Mouse (Mus musculus) hindbrain, embryonic 11.5 days (tissue): ENCODE data around the gene Jmjd1c. TPM values are rescaled to one million over a fixed set of nuclear protein-coding genes. Genes with fewer than 3 reads are reported as not detected.

Experiments
- ATAC-seq: fragments of 200-750 bp; cut with Nextera tagmentation; 2 replicates; pipeline ENCODE4 v1.8.0; 2017; ENCODE audit warnings: mild to moderate bottlenecking, moderate TSS enrichment, moderate library complexity; ENCODE audit not compliant: low FRiP score
- DNase-seq: peaks from one replicate; pipeline ENCODE4 v3.0.0-alpha.2; 2015; ENCODE audit warnings: low spot score
- H3K27ac ChIP-seq: fragments of 300-500 bp; sonication (generic); 2 replicates; pipeline ENCODE4 v1.5.1; 2014; ENCODE audit warnings: mild to moderate bottlenecking, low read depth, low read length
- H3K27me3 ChIP-seq: fragments of 300-500 bp; sonication (generic); 2 replicates; pipeline ENCODE4 v1.6.1; 2014; ENCODE audit warnings: mild to moderate bottlenecking, low read length, moderate library complexity, mixed read lengths; ENCODE audit not compliant: control insufficient read depth, insufficient read depth
- H3K36me3 ChIP-seq: fragments of 300-500 bp; sonication (generic); 2 replicates; pipeline ENCODE4 v1.6.1; 2014; ENCODE audit warnings: mild to moderate bottlenecking, low read length, moderate library complexity, mixed read lengths; ENCODE audit not compliant: control insufficient read depth, insufficient read depth
- H3K4me1 ChIP-seq: fragments of 300-500 bp; sonication (generic); replicated peaks from 2 replicates; pipeline ENCODE4 v1.6.1; 2014; ENCODE audit warnings: low read length, mixed read lengths; ENCODE audit not compliant: control insufficient read depth, insufficient read depth
- H3K4me2 ChIP-seq: fragments of 300-500 bp; sonication (generic); replicated peaks from 2 replicates; pipeline ENCODE4 v1.6.1; 2014; ENCODE audit warnings: mild to moderate bottlenecking, low read depth, low read length
- H3K4me3 ChIP-seq: fragments of 300-500 bp; sonication (generic); 2 replicates; pipeline ENCODE4 v1.5.1; 2014; ENCODE audit warnings: low read depth, low read length
- H3K9ac ChIP-seq: fragments of 300-500 bp; sonication (generic); 2 replicates; pipeline ENCODE4 v1.6.1; 2014; ENCODE audit warnings: low read depth, low read length
- H3K9me3 ChIP-seq: fragments of 300-500 bp; sonication (generic); 2 replicates; pipeline ENCODE4 v1.6.1; 2016; ENCODE audit warnings: low read length; ENCODE audit not compliant: control insufficient read depth
- WGBS: fragments of 180-500 bp; shearing (Covaris S2); extraction: QIAGEN DNeasy Blood & Tissue Kit; methylation state at CpG from one replicate; pipeline ENCODE4 v1.1.7; 2014; 5-methylcytosine and 5-hydroxymethylcytosine counted together
- polyA plus RNA-seq: library from polyadenylated mRNA; unstranded; fragments of >200 nt; fragmentation: Nextera tagmentation; extraction: Ambion mirVana; gene quantifications from 2 replicates; pipeline ENCODE4 v1.2.1, GENCODE M21; 2014

Jmjd1c gene
- polyA plus RNA-seq, 1 experiment from 2014 or later, result 63.8 TPM

DNA sequence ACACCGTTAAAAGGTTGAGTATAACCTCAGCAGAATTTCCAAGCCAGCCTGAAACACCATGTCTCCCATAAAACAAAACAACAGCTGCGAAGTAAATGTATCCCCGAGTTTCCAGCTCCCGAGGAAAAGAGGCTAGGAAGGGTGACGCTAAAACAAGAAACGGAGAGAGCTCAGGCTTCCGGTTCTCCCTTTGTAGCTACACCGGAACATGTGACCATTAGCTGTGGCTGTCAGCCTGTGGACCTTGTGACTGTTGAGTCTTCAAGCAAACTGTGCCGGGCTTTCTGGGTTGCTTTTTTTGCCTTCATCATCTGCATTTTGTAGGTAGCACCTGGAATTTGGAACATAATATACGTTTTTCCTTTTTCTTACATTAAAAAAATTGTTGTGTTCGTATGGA is 17.9 kb downstream of the Jmjd1c start:
- no peaks in the 10 kb centered on the region for H3K4me1 ChIP-seq
- H3K9ac ChIP-seq, result no peak overlapping the region
- H3K27ac ChIP-seq, result no peak overlapping the region
- no peak overlapping the region for H3K4me2 ChIP-seq
- H3K9me3 ChIP-seq, result no peaks in the 10 kb centered on the region
- WGBS, result 92% methylated on average over 11 of the region's 11 CpGs
- ATAC-seq, result no peak
- no peak overlapping the region for H3K4me3 ChIP-seq
- no peaks in the 10 kb centered on the region for H3K36me3 ChIP-seq
- no peaks in the 10 kb centered on the region for H3K27me3 ChIP-seq
- no peak for DNase-seq

DNA sequence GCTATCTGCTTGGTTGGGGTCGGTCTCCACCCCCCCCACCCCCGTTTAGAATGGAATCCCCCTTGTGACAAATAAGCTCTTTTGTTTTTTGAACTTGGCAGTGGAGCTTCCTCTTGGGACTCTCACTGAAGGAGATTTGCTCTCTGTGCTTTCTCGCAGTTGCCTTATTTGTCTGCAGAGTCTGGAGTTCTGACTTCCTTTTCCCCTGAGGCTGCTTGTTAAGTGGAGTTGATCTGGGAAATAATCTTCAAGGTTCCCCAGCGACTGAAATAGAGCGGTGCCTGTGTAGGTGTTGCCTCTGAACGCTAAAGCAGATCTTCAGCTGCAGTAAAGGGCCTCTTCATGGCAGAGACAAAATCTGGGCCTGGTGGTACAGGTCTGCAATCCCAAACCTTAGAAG is 19.2 kb downstream of the Jmjd1c start:
- DNase-seq (no peak), ATAC-seq (no peak)
- Histone ChIP-seq H3K27ac (0 out of 2 replicates have a peak overlapping the region, but pooled peaks have one; percentile 42), H3K4me3 (no peak overlapping the region), H3K9ac (no peak overlapping the region), H3K4me2 (no peak overlapping the region), H3K9me3 (no peaks in the 10 kb centered on the region), H3K36me3 (no peaks in the 10 kb centered on the region), H3K4me1 (no peaks in the 10 kb centered on the region), H3K27me3 (no peaks in the 10 kb centered on the region)
- 34% methylated on average over 6 of the region's 6 CpGs for WGBS

- 41% methylated on average over 5 of the region's 5 CpGs for WGBS
- ATAC-seq, result no peak
Measured at GRCm38 (mm10) chr10:67115666-67116091, 19.8 kb downstream of the Jmjd1c start.

DNA sequence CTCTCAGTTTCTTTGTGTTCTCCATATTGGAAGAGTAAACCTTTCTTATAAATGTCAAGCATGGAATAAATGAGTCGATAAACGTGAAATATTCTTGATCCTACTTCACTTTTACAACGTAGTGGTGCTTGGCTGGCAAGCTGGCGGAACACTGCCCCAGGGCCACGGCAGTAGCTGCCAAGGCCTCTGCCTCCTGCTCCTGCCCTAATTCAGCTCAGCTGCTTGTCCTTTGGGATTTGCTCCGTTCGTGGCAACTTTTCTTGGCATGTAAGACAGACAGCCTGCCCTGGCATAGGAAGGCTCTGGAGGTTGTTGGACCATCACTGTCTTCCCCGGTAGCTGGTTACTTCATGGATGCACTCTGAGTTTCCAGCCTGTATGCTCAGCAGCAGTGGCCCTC is 20.3 kb downstream of the Jmjd1c start:
- Histone ChIP-seq H3K4me1 (no peaks in the 10 kb centered on the region), H3K9me3 (no peaks in the 10 kb centered on the region), H3K4me3 (no peak overlapping the region), H3K4me2 (no peak overlapping the region), H3K36me3 (no peaks in the 10 kb centered on the region), H3K9ac (no peak overlapping the region), H3K27me3 (no peaks in the 10 kb centered on the region), H3K27ac (no peak overlapping the region)
- DNase-seq (no peak), ATAC-seq (no peak)
- WGBS, result 76% methylated on average over 8 of the region's 8 CpGs

More at GRCm38 (mm10) chr10:67115666-67116091, 19.8 kb downstream of the Jmjd1c start:
- Histone ChIP-seq H3K4me2 (no peak overlapping the region), H3K27ac (no peak overlapping the region), H3K4me1 (no peaks in the 10 kb centered on the region), H3K4me3 (no peak overlapping the region), H3K36me3 (no peaks in the 10 kb centered on the region), H3K9ac (no peak overlapping the region), H3K27me3 (no peaks in the 10 kb centered on the region), H3K9me3 (no peaks in the 10 kb centered on the region)
- no peak for DNase-seq

GRCm38 (mm10) chr10:67119291-67119690 is 23.4 kb downstream of the Jmjd1c start:
- no peak overlapping the region for H3K9ac ChIP-seq
- ATAC-seq, result no peak

DNA sequence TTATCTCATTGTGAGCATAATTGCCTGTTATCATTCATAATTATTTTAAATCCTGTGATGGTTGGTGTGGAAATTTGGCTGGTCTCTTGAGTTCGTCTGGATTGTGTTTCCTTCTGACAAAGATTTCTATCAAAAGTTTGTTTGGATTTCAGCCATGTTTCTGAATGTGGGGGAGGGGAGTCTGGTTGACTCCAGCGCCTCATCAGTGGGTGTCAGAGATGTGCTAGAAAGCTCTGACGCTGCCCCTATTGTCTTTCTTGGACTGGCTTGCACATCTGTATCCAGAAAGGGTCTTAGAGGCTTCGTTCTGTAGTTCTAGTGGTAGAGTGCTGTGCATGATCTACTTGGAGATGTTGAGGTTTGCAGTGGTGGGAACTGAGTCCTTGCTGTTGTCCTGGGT is 24.3 kb downstream of the Jmjd1c start:
- WGBS, result 63% methylated on average over 4 of the region's 4 CpGs
- no peak for ATAC-seq

More at GRCm38 (mm10) chr10:67119291-67119690, 23.4 kb downstream of the Jmjd1c start:
- H3K27me3 ChIP-seq, result no peaks in the 10 kb centered on the region
- 75% methylated on average over 7 of the region's 7 CpGs for WGBS
- H3K27ac ChIP-seq, result no peak overlapping the region
- no peaks in the 10 kb centered on the region for H3K4me1 ChIP-seq
- no peaks in the 10 kb centered on the region for H3K9me3 ChIP-seq
- no peak for DNase-seq
- H3K4me2 ChIP-seq, result no peak overlapping the region
- H3K36me3 ChIP-seq, result no peaks in the 10 kb centered on the region
- no peak overlapping the region for H3K4me3 ChIP-seq

GRCm38 (mm10) chr10:67120640-67121039 is 24.7 kb downstream of the Jmjd1c start:
- no peaks in the 10 kb centered on the region for H3K4me1 ChIP-seq
- H3K9ac ChIP-seq, result no peak overlapping the region
- WGBS, result 74% methylated on average over 2 of the region's 2 CpGs
- DNase-seq (no peak), ATAC-seq (no peak)
- H3K4me3 ChIP-seq, result no peak overlapping the region
- H3K36me3 ChIP-seq, result no peaks in the 10 kb centered on the region
- H3K27ac ChIP-seq, result no peak overlapping the region
- no peak overlapping the region for H3K4me2 ChIP-seq
- no peaks in the 10 kb centered on the region for H3K9me3 ChIP-seq
- H3K27me3 ChIP-seq, result no peaks in the 10 kb centered on the region

More for the DNA sequence above, 24.3 kb downstream of the Jmjd1c start:
- H3K9ac ChIP-seq, result no peak overlapping the region
- H3K4me3 ChIP-seq, result no peak overlapping the region
- DNase-seq, result no peak
- no peaks in the 10 kb centered on the region for H3K4me1 ChIP-seq
- no peak overlapping the region for H3K27ac ChIP-seq
- H3K27me3 ChIP-seq, result no peaks in the 10 kb centered on the region
- no peak overlapping the region for H3K4me2 ChIP-seq
- H3K36me3 ChIP-seq, result no peaks in the 10 kb centered on the region
- H3K9me3 ChIP-seq, result no peaks in the 10 kb centered on the region

DNA sequence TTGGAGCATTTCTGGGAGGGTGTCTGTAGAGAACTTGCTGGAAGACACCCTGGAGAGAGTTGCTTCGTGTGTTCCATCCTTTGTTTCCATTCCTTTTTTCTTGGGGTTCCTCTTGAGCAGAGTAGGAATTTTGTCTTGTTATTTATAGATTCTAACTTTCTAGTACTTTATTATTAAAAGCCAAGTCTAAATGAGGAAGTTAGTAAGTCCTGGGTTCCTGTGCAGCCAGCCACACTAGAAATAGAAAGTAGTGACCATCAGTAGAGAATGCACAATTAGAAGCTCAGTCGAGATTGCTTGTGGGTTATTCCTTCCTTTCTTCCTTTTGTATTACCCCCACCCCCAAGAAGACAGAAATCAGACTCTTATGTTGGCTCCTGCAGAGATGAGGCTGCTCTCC is 27.8 kb downstream of the Jmjd1c start:
- H3K27me3 ChIP-seq, result no peaks in the 10 kb centered on the region
- DNase-seq, result no peak
- H3K27ac ChIP-seq, result no peak overlapping the region
- H3K9me3 ChIP-seq, result no peaks in the 10 kb centered on the region
- H3K36me3 ChIP-seq, result no peaks in the 10 kb centered on the region
- ATAC-seq, result no peak
- H3K4me1 ChIP-seq, result no peaks in the 10 kb centered on the region
- H3K4me3 ChIP-seq, result no peak overlapping the region
- WGBS, result 58% methylated on average over 2 of the region's 2 CpGs
- H3K9ac ChIP-seq, result no peak overlapping the region
- H3K4me2 ChIP-seq, result no peak overlapping the region

- no peak for DNase-seq
- Histone ChIP-seq H3K4me3 (no peak overlapping the region), H3K9ac (no peak overlapping the region), H3K27ac (no peak overlapping the region), H3K9me3 (no peaks in the 10 kb centered on the region), H3K27me3 (no peaks in the 10 kb centered on the region), H3K4me1 (no peaks in the 10 kb centered on the region), H3K36me3 (no peaks in the 10 kb centered on the region), H3K4me2 (no peak overlapping the region)
- WGBS, result 83% methylated on average over 4 of the region's 4 CpGs
- ATAC-seq, result no peak
Measured at GRCm38 (mm10) chr10:67124156-67124555, 28.2 kb downstream of the Jmjd1c start.
